Mouse (Mus musculus) megakaryocyte progenitor cell, adult 5-6 weeks (primary cell): Measurements from ENCODE around the gene Iba57. TPM values are rescaled to one million over a fixed set of nuclear protein-coding genes. Genes with fewer than 3 reads are reported as not detected.

Experiments
- ATAC-seq: replicated peaks from 2 replicates; pipeline ENCODE4 v1.8.0; 2016; ENCODE audit warnings: mild to moderate bottlenecking, moderate TSS enrichment, inconsistent platforms; ENCODE audit not compliant: poor library complexity
- total RNA-seq, 2 experiments: library from RNA; stranded (forward) in 1 of 2; stranded (reverse) in 1 of 2; fragments of 157-497, 149-512 nt in 1 of 2; fragments of 200-1000 nt in 1 of 2; gene quantifications; 2 replicates each; pipeline versions ENCODE4 v1.2.3 to v1.2.4; 2015 to 2017

The Iba57 gene
- total RNA-seq, 2 experiments from 2014 or later = 2.8 to 3.5 TPM

- no peak for ATAC-seq
Observed at GRCm38 (mm10) chr11:59135051-59135820, 28.3 kb downstream of the Iba57 start.

- peak; percentile 69 for ATAC-seq
Observed at GRCm38 (mm10) chr11:59134373-59134997, 29.1 kb downstream of the Iba57 start.

GRCm38 (mm10) chr11:59132065-59132464 lies 31.5 kb downstream of the Iba57 start:
- no peak for ATAC-seq

GRCm38 (mm10) chr11:59131348-59131919 lies 32.1 kb downstream of the Iba57 start:
- ATAC-seq = no peak

GRCm38 (mm10) chr11:59130782-59131181 lies 32.8 kb downstream of the Iba57 start:
- ATAC-seq = no peak

GRCm38 (mm10) chr11:59105945-59106344 lies 57.6 kb downstream of the Iba57 start:
- ATAC-seq = no peak

Other genes starting within 250 kb of the Iba57 start
- 1.4 and 1.5 TPM in 2 replicates for gene Btnl10, start 245.8 kb downstream of the Iba57 start, total RNA-seq (2015)
- gene Btnl10, start 245.8 kb downstream of the Iba57 start, total RNA-seq (2017) = 1.8 and 1.9 TPM in 2 replicates
- 65.8 and 66.4 TPM in 2 replicates for gene Rnf187, start 224.8 kb downstream of the Iba57 start, total RNA-seq (2015)
- 70.6 and 83.6 TPM in 2 replicates for gene Rnf187, start 224.8 kb downstream of the Iba57 start, total RNA-seq (2017)
- gene Hist3h2ba, start 214.8 kb downstream of the Iba57 start, total RNA-seq (2015) = 1.6 and 1.9 TPM in 2 replicates
- gene Hist3h2ba, start 214.8 kb downstream of the Iba57 start, total RNA-seq (2017) = 1.8 and 2.3 TPM in 2 replicates
- gene Hist3h2a, start 209.1 kb downstream of the Iba57 start, total RNA-seq (2015) = 19.4 and 20.2 TPM in 2 replicates
- 223 and 238 TPM in 2 replicates for gene Hist3h2a, start 209.1 kb downstream of the Iba57 start, total RNA-seq (2017)
- gene Trim17, start 209.1 kb downstream of the Iba57 start, total RNA-seq (2015) = 0.10 TPM in 1 of 2 replicates, not detected in the other
- gene Trim17, start 209.1 kb downstream of the Iba57 start, total RNA-seq (2017) = not detected in 2 replicates
- gene Trim11, start 185.6 kb downstream of the Iba57 start, total RNA-seq (2015) = 24.0 and 25.0 TPM in 2 replicates
- gene Trim11, start 185.6 kb downstream of the Iba57 start, total RNA-seq (2017) = 25.9 and 32.8 TPM in 2 replicates
- gene Obscn, start 27.3 kb downstream of the Iba57 start, total RNA-seq (2015) = 0.07 TPM in 1 of 2 replicates, not detected in the other
- gene Obscn, start 27.3 kb downstream of the Iba57 start, total RNA-seq (2017) = under 0.01 TPM in 1 of 2 replicates, not detected in the other
- not detected in 2 replicates for gene Gjc2, start 19.5 kb upstream of the Iba57 start, total RNA-seq (2015)
- gene Gjc2, start 19.5 kb upstream of the Iba57 start, total RNA-seq (2017) = not detected in 2 replicates
- gene Guk1, start 28.5 kb upstream of the Iba57 start, total RNA-seq (2015) = 61.9 and 62.8 TPM in 2 replicates
- gene Guk1, start 28.5 kb upstream of the Iba57 start, total RNA-seq (2017) = 29.9 and 34.7 TPM in 2 replicates
- gene Mrpl55, start 38.7 kb upstream of the Iba57 start, total RNA-seq (2015) = 33.4 and 49.5 TPM in 2 replicates
- gene Mrpl55, start 38.7 kb upstream of the Iba57 start, total RNA-seq (2017) = 48.7 and 56.2 TPM in 2 replicates
- gene 2310033P09Rik, start 44.6 kb upstream of the Iba57 start, total RNA-seq (2015) = 14.9 and 17.9 TPM in 2 replicates
- 8.7 and 17.8 TPM in 2 replicates for gene 2310033P09Rik, start 44.6 kb upstream of the Iba57 start, total RNA-seq (2017)
- gene Arf1, start 64.5 kb upstream of the Iba57 start, total RNA-seq (2015) = 280 and 290 TPM in 2 replicates
- 343 and 378 TPM in 2 replicates for gene Arf1, start 64.5 kb upstream of the Iba57 start, total RNA-seq (2017)
- not detected in 2 replicates for gene Wnt3a, start 127.0 kb upstream of the Iba57 start, total RNA-seq (2015)
- not detected in 2 replicates for gene Wnt3a, start 127.0 kb upstream of the Iba57 start, total RNA-seq (2017)
- gene Wnt9a, start 143.2 kb upstream of the Iba57 start, total RNA-seq (2015) = not detected in 2 replicates
- gene Wnt9a, start 143.2 kb upstream of the Iba57 start, total RNA-seq (2017) = not detected in 2 replicates
- not detected in 2 replicates for gene Prss38, start 211.9 kb upstream of the Iba57 start, total RNA-seq (2015)
- gene Prss38, start 211.9 kb upstream of the Iba57 start, total RNA-seq (2017) = not detected in 2 replicates